Mouse (Mus musculus) hindbrain, embryonic 16.5 days (tissue): ENCODE measurements at regions not wholly inside any gene's neighbourhood (a gene's known extent, or its start where the extent isn't known, plus 50 kb on each side); places are given as distances from the start of the nearest gene placed in this dataset.

Source experiments
- ATAC-seq: fragments of 200-750 bp; cut with Nextera tagmentation; 2 replicates; pipeline ENCODE4 v1.8.0; 2017; ENCODE audit warnings: moderate TSS enrichment, moderate library complexity
- H3K27ac ChIP-seq: fragments of 300-500 bp; sonication (generic); 2 replicates; pipeline ENCODE4 v1.5.1; 2014; ENCODE audit warnings: low read depth, mild to moderate bottlenecking, control low read depth, low read length, moderate library complexity
- H3K27me3 ChIP-seq: fragments of 300-500 bp; sonication (generic); replicated peaks from 2 replicates; pipeline ENCODE4 v1.6.1; 2014; ENCODE audit warnings: low read length; ENCODE audit not compliant: control insufficient read depth, insufficient read depth
- H3K36me3 ChIP-seq: fragments of 300-500 bp; sonication (generic); 2 replicates; pipeline ENCODE4 v1.6.1; 2014; ENCODE audit warnings: mild to moderate bottlenecking, low read length, moderate library complexity, mixed read lengths; ENCODE audit not compliant: control insufficient read depth, insufficient read depth
- H3K4me1 ChIP-seq: fragments of 300-500 bp; sonication (generic); 2 replicates; pipeline ENCODE4 v1.6.1; 2014; ENCODE audit warnings: low read depth, low read length; ENCODE audit not compliant: control insufficient read depth, insufficient read depth
- H3K4me2 ChIP-seq: fragments of 300-500 bp; sonication (generic); 2 replicates; pipeline ENCODE4 v1.6.1; 2014; ENCODE audit warnings: mild to moderate bottlenecking, low read length, control low read depth, moderate library complexity
- H3K4me3 ChIP-seq: fragments of 300-500 bp; sonication (generic); 2 replicates; pipeline ENCODE4 v1.5.1; 2014; ENCODE audit warnings: mild to moderate bottlenecking, low read length, control low read depth, moderate library complexity
- H3K9ac ChIP-seq: fragments of 300-500 bp; sonication (generic); 2 replicates; pipeline ENCODE4 v1.6.1; 2014; ENCODE audit warnings: low read depth, mild to moderate bottlenecking, control low read depth, low read length, moderate library complexity
- H3K9me3 ChIP-seq: fragments of 300-500 bp; sonication (generic); 2 replicates; pipeline ENCODE4 v1.6.1; 2014; ENCODE audit warnings: mild to moderate bottlenecking, low read length, moderate library complexity; ENCODE audit not compliant: control insufficient read depth
- WGBS: fragments of 180-500 bp; shearing (Covaris S2); extraction: QIAGEN DNeasy Blood & Tissue Kit; methylation state at CpG from one replicate; pipeline ENCODE4 v1.1.7; 2014; 5-methylcytosine and 5-hydroxymethylcytosine counted together

- H3K27me3 ChIP-seq = no peaks in the 10 kb centered on the region
- H3K4me2 ChIP-seq = no peak overlapping the region
- H3K4me1 ChIP-seq = no peaks in the 10 kb centered on the region
- H3K9ac ChIP-seq = no peak overlapping the region
- no peak for ATAC-seq
- no peaks in the 10 kb centered on the region for H3K36me3 ChIP-seq
- H3K27ac ChIP-seq = no peak overlapping the region
- H3K4me3 ChIP-seq = no peak overlapping the region
- no peaks in the 10 kb centered on the region for H3K9me3 ChIP-seq
- 68% methylated on average over 5 of the region's 5 CpGs for WGBS
These were observed 713.8 kb downstream of the Sorcs1 start for GRCm38 (mm10) chr19:49964679-49965078.

GRCm38 (mm10) chr19:49958517-49958916, 719.9 kb downstream of the Sorcs1 start:
- Histone ChIP-seq H3K4me3 (no peak overlapping the region), H3K9me3 (no peaks in the 10 kb centered on the region), H3K4me1 (no peaks in the 10 kb centered on the region), H3K4me2 (no peak overlapping the region), H3K9ac (no peak overlapping the region), H3K27ac (no peak overlapping the region), H3K27me3 (no peaks in the 10 kb centered on the region), H3K36me3 (no peaks in the 10 kb centered on the region)
- WGBS = 73% methylated on average over 5 of the region's 5 CpGs
- no peak for ATAC-seq

GRCm38 (mm10) chr19:49931202-49931601, 747.2 kb downstream of the Sorcs1 start:
- Histone ChIP-seq H3K4me2 (no peak overlapping the region), H3K36me3 (no peaks in the 10 kb centered on the region), H3K27ac (no peak overlapping the region), H3K4me3 (no peak overlapping the region), H3K4me1 (no peaks in the 10 kb centered on the region), H3K9ac (no peak overlapping the region), H3K9me3 (no peaks in the 10 kb centered on the region), H3K27me3 (no peaks in the 10 kb centered on the region)
- WGBS = 62% methylated on average over 3 of the region's 3 CpGs
- no peak for ATAC-seq

GRCm38 (mm10) chr19:49911738-49912137, 766.7 kb downstream of the Sorcs1 start:
- no peaks in the 10 kb centered on the region for H3K4me1 ChIP-seq
- 65% methylated on average over 3 of the region's 3 CpGs for WGBS
- H3K27ac ChIP-seq = no peak overlapping the region
- no peaks in the 10 kb centered on the region for H3K9me3 ChIP-seq
- no peaks in the 10 kb centered on the region for H3K36me3 ChIP-seq
- no peak overlapping the region for H3K4me3 ChIP-seq
- no peaks in the 10 kb centered on the region for H3K27me3 ChIP-seq
- no peak overlapping the region for H3K4me2 ChIP-seq
- H3K9ac ChIP-seq = no peak overlapping the region
- no peak for ATAC-seq

- 84% methylated on average over 3 of the region's 3 CpGs for WGBS
These were observed 798.2 kb downstream of the Sorcs1 start for GRCm38 (mm10) chr19:49880241-49880640.

GRCm38 (mm10) chr19:49860761-49861160, 817.7 kb downstream of the Sorcs1 start:
- Histone ChIP-seq H3K27me3 (no peaks in the 10 kb centered on the region), H3K4me3 (no peak overlapping the region), H3K4me2 (peak overlapping the region; percentile 7; the same call in 1 of the 2 replicates), H3K4me1 (no peaks in the 10 kb centered on the region), H3K36me3 (no peaks in the 10 kb centered on the region), H3K9ac (no peak overlapping the region), H3K27ac (no peak overlapping the region), H3K9me3 (no peaks in the 10 kb centered on the region)
- WGBS = 64% methylated on average over 7 of the region's 7 CpGs
- ATAC-seq = no peak

More at GRCm38 (mm10) chr19:49880241-49880640, 798.2 kb downstream of the Sorcs1 start:
- Histone ChIP-seq H3K27me3 (no peaks in the 10 kb centered on the region), H3K27ac (no peak overlapping the region), H3K36me3 (no peaks in the 10 kb centered on the region), H3K4me3 (no peak overlapping the region), H3K4me1 (no peaks in the 10 kb centered on the region), H3K9ac (no peak overlapping the region), H3K9me3 (no peaks in the 10 kb centered on the region), H3K4me2 (no peak overlapping the region)
- no peak for ATAC-seq

GRCm38 (mm10) chr19:49855481-49856035, 822.9 kb downstream of the Sorcs1 start:
- no peaks in the 10 kb centered on the region for H3K27me3 ChIP-seq
- no peaks in the 10 kb centered on the region for H3K9me3 ChIP-seq
- H3K4me2 ChIP-seq = no peak overlapping the region
- H3K4me1 ChIP-seq = no peaks in the 10 kb centered on the region
- no peaks in the 10 kb centered on the region for H3K36me3 ChIP-seq
- WGBS = 49% methylated on average over 9 of the region's 9 CpGs
- no peak overlapping the region for H3K27ac ChIP-seq
- peak; percentile 84 for ATAC-seq
- H3K9ac ChIP-seq = no peak overlapping the region
- H3K4me3 ChIP-seq = no peak overlapping the region

- no peak for ATAC-seq
- 57% methylated on average over 5 of the region's 5 CpGs for WGBS
- H3K4me3 ChIP-seq = no peak overlapping the region
These were observed 836.5 kb downstream of the Sorcs1 start for GRCm38 (mm10) chr19:49841984-49842383.

GRCm38 (mm10) chr19:49839153-49839911, 839.1 kb downstream of the Sorcs1 start:
- H3K9me3 ChIP-seq = no peaks in the 10 kb centered on the region
- no peak overlapping the region for H3K4me3 ChIP-seq
- no peak for ATAC-seq
- H3K4me1 ChIP-seq = peaks cover 2% of the 10 kb centered on the region; the same call in 1 of the 2 replicates
- H3K27me3 ChIP-seq = no peaks in the 10 kb centered on the region
- no peak overlapping the region for H3K27ac ChIP-seq
- no peak overlapping the region for H3K9ac ChIP-seq
- no peaks in the 10 kb centered on the region for H3K36me3 ChIP-seq
- 55% methylated on average over 2 of the region's 2 CpGs for WGBS
- H3K4me2 ChIP-seq = no peak overlapping the region

More at GRCm38 (mm10) chr19:49841984-49842383, 836.5 kb downstream of the Sorcs1 start:
- Histone ChIP-seq H3K27ac (no peak overlapping the region), H3K9me3 (no peaks in the 10 kb centered on the region), H3K4me1 (peaks cover 2% of the 10 kb centered on the region; the same call in 1 of the 2 replicates), H3K9ac (no peak overlapping the region; the same call in 1 of the 2 replicates), H3K36me3 (no peaks in the 10 kb centered on the region), H3K4me2 (no peak overlapping the region), H3K27me3 (no peaks in the 10 kb centered on the region)
